Mouse (Mus musculus): ENCODE measurements around the gene Hspb9.

Gene Hspb9

GRCm38 (mm10) chr11:100713735-100714533, at the start of gene Hspb9:
Gene Hspb9, plus strand, starts transcription at chr11:100713850.
- DNase-seq, result peak; percentile 45

- no peak for DNase-seq
Measured at GRCm38 (mm10) chr11:100671049-100671448, 42.6 kb upstream of the Hspb9 start.

GRCm38 (mm10) chr11:100671956-100672355, 41.7 kb upstream of the Hspb9 start:
- DNase-seq, result no peak

DNA sequence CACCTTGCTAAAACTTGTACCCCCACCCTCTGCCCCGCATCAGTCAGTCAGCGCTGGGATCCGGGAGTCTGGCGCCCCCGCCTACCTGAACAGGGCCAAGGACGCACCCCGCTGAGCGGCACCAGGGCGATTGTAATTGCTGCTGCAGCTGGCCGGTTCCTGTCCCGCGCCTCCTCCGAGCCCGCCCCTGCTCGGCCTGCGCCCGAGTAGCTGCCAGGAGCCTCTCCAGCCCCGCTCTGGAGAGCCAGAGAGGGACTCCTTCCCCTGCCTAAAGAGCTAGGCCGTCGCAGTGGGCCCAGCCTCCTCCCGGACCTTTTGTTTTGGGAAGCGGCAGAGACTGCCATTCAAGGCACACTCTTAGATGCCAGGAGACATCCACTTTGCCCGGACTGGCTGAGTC, 40.5 kb upstream of the Hspb9 start:
- DNase-seq, result no peak

- no peak for DNase-seq
Measured at GRCm38 (mm10) chr11:100677810-100678209, 35.8 kb upstream of the Hspb9 start.

DNA sequence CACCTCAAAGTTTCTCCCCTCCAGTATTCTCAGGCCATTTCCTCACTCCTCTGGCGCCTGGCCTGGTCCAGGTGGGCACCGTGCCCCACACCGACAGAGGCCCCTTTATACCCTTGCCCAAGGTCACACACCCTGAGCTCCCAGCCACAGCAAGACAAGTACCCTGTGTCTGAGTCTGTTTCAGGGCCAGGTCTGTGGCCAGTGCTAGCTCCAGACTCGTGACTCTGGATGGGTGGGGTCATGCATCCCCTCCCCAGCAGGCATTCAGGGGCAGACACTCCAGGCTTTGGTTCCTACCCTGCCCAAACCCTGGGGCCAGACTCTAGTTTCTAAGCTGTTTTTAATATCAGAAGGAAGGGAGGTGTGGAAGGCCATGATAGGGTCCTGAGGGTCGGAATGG, 31.8 kb upstream of the Hspb9 start:
- no peak for DNase-seq

DNA sequence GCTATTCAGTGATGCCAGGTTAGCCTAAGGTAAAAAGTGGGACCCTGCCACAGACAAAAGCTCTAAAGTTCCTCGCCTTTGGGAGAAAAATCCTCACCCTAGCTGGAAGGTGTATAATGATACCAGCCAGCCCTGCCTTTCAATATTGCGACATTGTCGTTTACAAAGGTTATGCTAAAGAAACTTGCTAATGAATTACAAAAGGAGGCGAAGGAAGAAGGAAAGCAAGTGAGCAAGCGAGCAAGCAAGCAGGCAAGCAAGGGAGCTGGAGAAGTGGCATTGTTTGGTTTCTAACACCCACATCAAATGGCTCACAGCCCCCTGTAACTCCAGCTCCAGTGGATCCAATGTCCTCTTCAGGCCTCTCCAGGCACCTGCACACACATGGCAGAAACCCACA, 31.1 kb upstream of the Hspb9 start:
- DNase-seq, result no peak

- no peak for DNase-seq
Measured at GRCm38 (mm10) chr11:100684084-100684483, 29.6 kb upstream of the Hspb9 start.

DNA sequence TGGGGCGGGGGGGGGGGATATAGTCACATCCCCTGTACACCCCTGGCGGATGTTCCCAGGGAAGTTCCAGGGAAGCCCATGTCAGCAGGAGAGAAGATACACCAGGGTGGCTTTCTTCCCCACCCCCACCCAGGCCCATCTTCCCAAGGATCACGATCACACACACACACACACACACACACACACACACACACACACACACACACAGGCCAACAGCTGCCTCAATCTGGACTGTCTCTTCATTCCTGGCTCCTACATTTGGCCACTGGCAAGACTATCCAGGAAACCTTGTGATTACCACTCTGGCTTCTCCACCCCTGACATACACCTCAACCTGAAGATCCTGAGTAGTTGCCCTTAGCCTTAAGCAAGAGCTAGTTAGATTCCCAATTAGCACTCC, 28.3 kb upstream of the Hspb9 start:
- DNase-seq, result no peak

GRCm38 (mm10) chr11:100687265-100687664, 26.4 kb upstream of the Hspb9 start:
- DNase-seq, result no peak

DNA sequence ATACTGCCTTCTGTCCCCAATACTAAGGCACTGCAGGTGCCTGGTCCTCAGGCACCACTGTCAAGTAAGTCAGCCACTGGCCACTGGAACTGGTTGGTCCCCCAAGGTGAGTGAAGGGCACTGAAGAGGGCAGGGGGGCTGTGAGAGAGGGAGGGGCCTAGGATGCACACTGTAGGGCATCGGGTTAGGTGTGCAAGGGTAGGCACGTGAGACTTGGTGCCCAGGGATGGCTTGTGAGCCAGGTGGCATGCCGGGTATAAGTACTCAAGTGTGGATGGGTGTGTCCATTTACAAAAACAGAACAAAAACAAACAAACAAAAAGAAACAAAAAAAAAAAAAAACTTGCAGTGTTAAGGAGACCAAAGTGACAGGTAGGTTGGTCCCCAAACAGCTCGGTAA, 25.2 kb upstream of the Hspb9 start:
- no peak for DNase-seq

- no peak for DNase-seq
Measured at GRCm38 (mm10) chr11:100690389-100690788, 23.3 kb upstream of the Hspb9 start.

DNA sequence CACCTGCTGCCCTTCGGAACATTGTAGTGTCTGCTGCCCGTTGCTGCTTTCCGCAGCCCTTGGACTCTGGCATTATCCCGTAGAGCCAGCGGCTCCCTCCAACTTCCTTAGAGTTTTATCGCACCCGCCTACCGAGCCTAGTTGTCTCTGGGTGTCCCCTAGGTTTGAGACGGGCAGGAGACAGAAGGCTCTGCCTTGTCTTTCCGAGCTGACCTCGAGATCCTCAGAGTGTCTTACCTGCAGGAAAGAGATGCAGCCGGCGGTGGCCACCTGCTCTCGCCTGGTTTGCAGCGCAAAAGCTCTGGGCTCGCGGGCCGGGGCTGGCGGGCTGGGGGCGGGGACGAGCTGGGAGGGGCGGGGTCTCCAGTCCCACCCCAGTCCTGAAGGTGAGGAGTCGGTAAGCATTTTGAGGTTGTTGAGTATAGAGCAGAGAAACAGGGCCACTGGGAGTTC, 21.5 kb upstream of the Hspb9 start, which contains the start of gene Zfp385c:
TSS of gene Zfp385c (minus strand) at position 292 of the 453 bp plus-strand sequence.
- DNase-seq, result no peak

GRCm38 (mm10) chr11:100693154-100693553, 20.5 kb upstream of the Hspb9 start:
- DNase-seq, result no peak

- peak; percentile 77 for DNase-seq
Measured at GRCm38 (mm10) chr11:100694926-100695325, 18.7 kb upstream of the Hspb9 start.

- DNase-seq, result no peak
Measured at GRCm38 (mm10) chr11:100697921-100698320, 15.7 kb upstream of the Hspb9 start.

- DNase-seq, result no peak
Measured at GRCm38 (mm10) chr11:100700710-100701109, 12.9 kb upstream of the Hspb9 start.

GRCm38 (mm10) chr11:100701301-100701700, 12.3 kb upstream of the Hspb9 start:
- no peak for DNase-seq

- peak; percentile 58 for DNase-seq
Measured at GRCm38 (mm10) chr11:100702081-100702851, 11.4 kb upstream of the Hspb9 start.

DNA sequence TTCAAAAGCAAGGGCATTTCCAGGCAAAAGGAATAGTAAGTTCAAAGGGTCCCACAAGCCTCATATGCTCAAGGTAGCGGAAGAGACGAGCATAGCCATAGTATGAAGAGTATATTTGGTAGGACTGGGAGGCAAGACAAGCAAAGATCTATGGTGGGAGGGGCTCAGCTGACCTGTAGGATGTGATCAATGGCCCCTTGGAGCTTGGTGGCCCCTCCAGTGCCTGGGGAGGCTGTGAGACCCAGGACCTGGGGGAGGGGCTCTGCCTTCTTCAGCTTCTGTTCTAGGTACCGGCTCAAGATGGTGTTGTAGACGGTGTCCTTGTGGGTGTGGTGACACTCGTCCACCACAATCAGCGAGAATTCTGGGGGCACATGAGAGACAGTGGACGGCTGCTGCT, 10.7 kb upstream of the Hspb9 start:
- DNase-seq, result no peak

- no peak for DNase-seq
Measured at GRCm38 (mm10) chr11:100703366-100703765, 10.3 kb upstream of the Hspb9 start.

DNA sequence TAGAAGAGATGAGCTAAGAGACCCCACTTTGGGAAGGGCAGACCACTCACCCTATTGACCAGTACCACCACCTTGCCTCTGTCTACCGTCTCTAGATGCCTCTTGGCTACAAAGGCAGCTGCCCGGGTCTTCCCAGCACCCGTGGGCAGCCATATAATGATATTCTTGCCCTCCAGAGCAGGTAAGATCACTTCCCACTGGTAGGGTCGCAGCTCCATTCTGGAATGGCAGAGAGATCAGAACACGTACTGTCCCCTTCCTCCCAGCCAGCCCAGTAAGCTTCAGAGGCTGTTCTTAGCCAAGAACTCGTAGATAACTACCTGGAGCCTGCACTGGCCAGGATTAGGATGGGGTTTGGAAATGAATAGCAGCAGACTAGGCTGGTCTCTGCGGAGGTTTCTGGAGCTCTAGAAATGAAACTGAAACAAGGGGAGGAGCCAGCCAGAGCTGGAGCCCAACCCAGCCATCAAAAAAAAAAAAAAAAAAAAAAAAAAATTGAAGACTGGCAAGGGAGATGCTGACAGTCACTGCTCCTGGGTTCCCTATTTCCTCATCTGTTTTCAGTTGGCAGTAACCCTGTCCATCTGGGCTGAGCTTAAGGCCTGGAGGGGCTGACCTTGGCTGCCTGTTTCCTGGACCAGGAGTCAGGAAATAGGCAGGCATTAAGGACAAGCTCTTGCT, 9.7 kb upstream of the Hspb9 start, which contains the start of gene Dhx58:
TSS of gene Dhx58 (minus strand) at position 421 of the 681 bp plus-strand sequence.
- DNase-seq, result no peak

DNA sequence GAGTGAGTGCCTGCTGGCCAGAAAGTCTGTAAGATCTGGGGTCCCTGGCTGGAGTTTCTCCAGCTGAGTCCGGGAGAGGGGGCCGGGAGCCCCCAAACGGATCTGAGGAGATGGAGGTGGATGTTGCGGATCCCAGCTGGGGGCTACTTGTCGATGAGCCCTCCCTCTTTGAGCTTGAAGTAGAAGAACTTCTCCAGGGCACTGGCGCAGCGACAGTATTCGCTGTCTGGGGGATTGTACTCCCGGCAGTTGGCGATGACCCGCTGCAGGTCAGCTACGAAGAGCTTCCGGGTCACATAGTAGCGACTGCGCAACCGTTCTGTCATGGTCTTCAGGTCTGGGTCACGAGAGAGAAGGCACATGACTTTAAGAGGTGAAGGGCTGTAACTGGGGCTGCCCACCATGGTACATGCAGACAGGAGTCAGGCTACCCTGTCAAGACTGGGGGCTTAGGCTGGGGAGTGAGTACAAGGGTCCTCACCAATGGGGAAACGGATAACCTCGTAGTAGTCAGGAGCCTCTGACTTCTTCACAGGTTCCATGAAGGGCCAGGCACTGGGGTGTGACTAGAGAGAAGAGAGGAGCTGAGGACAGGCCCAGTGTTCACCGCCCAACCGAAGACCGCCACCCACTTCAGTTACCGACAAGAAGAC, 8.4 kb upstream of the Hspb9 start:
- no peak for DNase-seq

All from right cerebral cortex, postnatal 4 days (tissue).